Mouse (Mus musculus) layer of hippocampus, adult 9-11 months (tissue): Measurements from ENCODE around the gene Rilp.

ENCODE experiments used
- DNase-seq: peaks from one replicate; pipeline ENCODE4 v3.0.0; 2022

The Rilp gene

GRCm38 (mm10) chr11:75509741-75510626 is at the start of gene Rilp:
TSS of gene Rilp (plus strand) at chr11:75510094.
- DNase-seq: peak; percentile 45

- DNase-seq: peak; percentile 95
Measured at GRCm38 (mm10) chr11:75460103-75460843, 49.6 kb upstream of the Rilp start.

GRCm38 (mm10) chr11:75460844-75461742 is 48.8 kb upstream of the Rilp start, which contains the start of gene Tlcd2:
TSS of gene Tlcd2 (plus strand) at chr11:75461715.
- peak; percentile 100 for DNase-seq

- DNase-seq: no peak
Measured at GRCm38 (mm10) chr11:75461743-75462252, 48.1 kb upstream of the Rilp start.

GRCm38 (mm10) chr11:75462253-75462783 is 47.6 kb upstream of the Rilp start:
- DNase-seq: peak; percentile 66

- peak; percentile 72 for DNase-seq
Measured at GRCm38 (mm10) chr11:75462865-75463336, 47.0 kb upstream of the Rilp start.

- DNase-seq: no peak
Measured at GRCm38 (mm10) chr11:75463624-75464023, 46.3 kb upstream of the Rilp start.

GRCm38 (mm10) chr11:75464417-75464816 is 45.5 kb upstream of the Rilp start:
- no peak for DNase-seq

GRCm38 (mm10) chr11:75465051-75465450 is 44.8 kb upstream of the Rilp start:
- no peak for DNase-seq

GRCm38 (mm10) chr11:75466731-75467505 is 43.0 kb upstream of the Rilp start:
- DNase-seq: no peak

GRCm38 (mm10) chr11:75467512-75468215 is 42.2 kb upstream of the Rilp start:
- no peak for DNase-seq

- no peak for DNase-seq
Measured at GRCm38 (mm10) chr11:75468410-75468809, 41.5 kb upstream of the Rilp start.

GRCm38 (mm10) chr11:75469261-75469660 is 40.6 kb upstream of the Rilp start:
- no peak for DNase-seq

GRCm38 (mm10) chr11:75470675-75471074 is 39.2 kb upstream of the Rilp start:
- no peak for DNase-seq

GRCm38 (mm10) chr11:75472469-75473081 is 37.3 kb upstream of the Rilp start:
- DNase-seq: no peak

GRCm38 (mm10) chr11:75473376-75473775 is 36.5 kb upstream of the Rilp start:
- no peak for DNase-seq

GRCm38 (mm10) chr11:75486192-75486591 is 23.7 kb upstream of the Rilp start:
- no peak for DNase-seq

- DNase-seq: peak; percentile 98
Measured at GRCm38 (mm10) chr11:75486601-75487285, 23.2 kb upstream of the Rilp start, which contains the start of gene Prpf8. TSS of gene Prpf8 (plus strand) at chr11:75486816.

- DNase-seq: no peak
Measured at GRCm38 (mm10) chr11:75487496-75487895, 22.4 kb upstream of the Rilp start.
